Mouse (Mus musculus) ES-Bruce4 (cell line): ENCODE measurements around the gene Cd47.

ENCODE experiments used
- CTCF ChIP-seq: IDR thresholded peaks from one replicate; pipeline ENCODE4 v1.8.1; 2011; ENCODE audit warnings: low read depth, low read length
- POLR2A ChIP-seq: IDR thresholded peaks from one replicate; pipeline ENCODE4 v1.8.1; 2011; ENCODE audit warnings: low read length; ENCODE audit not compliant: insufficient read depth

DNA sequence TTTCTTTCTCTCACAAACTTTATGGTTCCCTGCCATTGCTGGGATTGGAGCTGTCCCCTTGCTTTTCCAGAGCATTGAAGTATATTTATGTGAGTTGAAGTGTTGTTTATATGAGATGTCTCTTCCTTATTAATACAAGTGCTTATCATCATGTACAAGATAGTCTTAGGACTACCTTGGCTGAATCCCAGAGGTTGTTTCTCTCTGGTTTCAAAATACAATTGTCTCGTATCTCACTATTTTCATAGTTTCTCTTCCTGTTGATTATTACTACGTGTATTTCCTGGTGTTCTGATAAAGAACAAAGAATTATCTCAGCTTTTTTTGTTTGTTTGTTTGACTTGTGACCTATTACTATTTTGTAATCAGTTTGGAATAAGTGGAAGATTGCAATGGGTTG is 73.6 kb downstream of the Cd47 start:
- TF ChIP-seq POLR2A = no peak
- TF ChIP-seq CTCF = no peak
